Mouse (Mus musculus): ENCODE data around the gene Pafah1b1.

- TF ChIP-seq CTCF (IDR thresholded peaks at IDR 0.05; ENCODE audit: borderline replicate concordance, insufficient read depth, low read length): no peak
- TF ChIP-seq POLR2A (IDR thresholded peaks at IDR 0.05; ENCODE audit: low read depth, low read length): no peak
These were observed 54.3 kb downstream of the Pafah1b1 start for GRCm38 (mm10) chr11:74670151-74670550.

Data from embryonic fibroblast, embryonic 13.5 days (primary cell).